ENCODE assay signal across 8 mouse cellular contexts in genomic region chr11:90129793-90130624, GRCm38 (mm10). TPM values are rescaled to one million over a fixed set of nuclear protein-coding genes. Genes with fewer than 3 reads are reported as not detected.
DNase-seq lines count a peak whose midpoint lies in the region; ATAC-seq and TF ChIP-seq lines count a peak whose summit lies in the region.

No protein-coding gene starts in this region.

- ATAC-seq in neural tube, embryonic 15.5 days (ENCODE audit: low FRiP score): peak; percentile 31; the same call in 1 of the 2 replicates
- no peak for ATAC-seq in CD4-positive, CD25-positive, alpha-beta regulatory T cell, adult 4 months

- DNase-seq in testis, postnatal 10 days (ENCODE audit: low spot score): no peak
- peak; percentile 65 for DNase-seq in heart, postnatal 4 days
- peak; percentile 54 for DNase-seq in limb, embryonic 10.5 days (ENCODE audit: low spot score)
- DNase-seq in layer of hippocampus, adult 2 months (ENCODE audit: low spot score in 2 of 2): no peak
- no peak for DNase-seq in cerebellum, adult 8-10 months

- no peak overlapping the region for H3K9ac ChIP-seq in neural tube, embryonic 15.5 days (replicated peaks)

- TF ChIP-seq CTCF in testis, adult 2 months (IDR thresholded peaks at IDR 0.05; ENCODE audit: control insufficient read depth, insufficient read depth, insufficient replicate concordance, low read depth, low read length): no peak
- no peak for TF ChIP-seq CTCF in layer of hippocampus, adult 2 months (conservative IDR thresholded peaks at IDR 0.05)

- no peaks in the 10 kb centered on the region for H3K27me3 ChIP-seq in testis, adult 2 months (ENCODE audit: control insufficient read depth, insufficient read depth, low read length)
- H3K27me3 ChIP-seq in limb, embryonic 10.5 days (ENCODE audit: low read depth, poor library complexity, severe bottlenecking): no peaks in the 10 kb centered on the region
- H3K27me3 ChIP-seq in neural tube, embryonic 15.5 days (replicated peaks): no peaks in the 10 kb centered on the region

- 38% methylated on average over 12 of the region's 12 CpGs for whole genome bisulfite sequencing in limb, embryonic 10.5 days
- 30% methylated on average over 12 of the region's 12 CpGs for WGBS in neural tube, embryonic 15.5 days

- no peaks in the 10 kb centered on the region for H3K36me3 ChIP-seq in testis, adult 2 months (ENCODE audit: control insufficient read depth, insufficient read depth, low read length)
- H3K36me3 ChIP-seq in limb, embryonic 10.5 days: no peaks in the 10 kb centered on the region
- no peaks in the 10 kb centered on the region for H3K36me3 ChIP-seq in neural tube, embryonic 15.5 days

- H3K4me2 ChIP-seq in neural tube, embryonic 15.5 days: peak overlapping the region; percentile 35

- H3K4me3 ChIP-seq in testis, adult 2 months (ENCODE audit: control insufficient read depth, low read depth, low read length): no peak overlapping the region
- peak overlapping the region; percentile 9; the same call in 1 of the 2 replicates for H3K4me3 ChIP-seq in limb, embryonic 10.5 days
- H3K4me3 ChIP-seq in neural tube, embryonic 15.5 days (replicated peaks): no peak overlapping the region
- no peak overlapping the region for H3K4me3 ChIP-seq in layer of hippocampus, adult 2 months

- H3K9me3 ChIP-seq in limb, embryonic 10.5 days (replicated peaks): no peaks in the 10 kb centered on the region
- H3K9me3 ChIP-seq in neural tube, embryonic 15.5 days (replicated peaks): no peaks in the 10 kb centered on the region

- H3K4me1 ChIP-seq in testis, adult 2 months (ENCODE audit: control insufficient read depth, insufficient read depth, low read length): no peaks in the 10 kb centered on the region
- H3K4me1 ChIP-seq in limb, embryonic 10.5 days: peaks cover 15% of the 10 kb centered on the region
- peaks cover 18% of the 10 kb centered on the region for H3K4me1 ChIP-seq in neural tube, embryonic 15.5 days

- H3K27ac ChIP-seq in testis, adult 2 months (ENCODE audit: control insufficient read depth, insufficient read depth, low read depth, low read length): peak overlapping the region; percentile 12; the same call in 1 of the 2 replicates
- H3K27ac ChIP-seq in limb, embryonic 10.5 days: peak overlapping the region; percentile 77
- H3K27ac ChIP-seq in neural tube, embryonic 15.5 days (replicated peaks): peak overlapping the region; percentile 61
- no peak overlapping the region for H3K27ac ChIP-seq in layer of hippocampus, adult 2 months

- no peak for TF ChIP-seq POLR2A in testis, adult 2 months (IDR thresholded peaks at IDR 0.05; ENCODE audit: control insufficient read depth, low read depth, low read length)

RNA-seq across cellular contexts. Expression of gene Gm45716, which starts 57.5 kb away (rescaled TPM):
- polyA plus RNA-seq in testis, adult 2 months (2012; rRNA removed): 0.55 and 0.63 TPM in 2 replicates
- total RNA-seq in heart, postnatal 4 days (2021): 10 to 100 TPM; 26.6 to 30.4 TPM
- polyA plus RNA-seq in limb, embryonic 10.5 days (2016; fragmentation: Nextera tagmentation; extraction: Ambion mirVana): 12.7 and 13.9 TPM in 2 replicates
- 16.9 and 19.2 TPM in 2 replicates for polyA plus RNA-seq in neural tube, embryonic 15.5 days (2015; fragmentation: Nextera tagmentation; extraction: Ambion mirVana)
- total RNA-seq in layer of hippocampus, adult 2 months (2021): 1 to 10 TPM; 6.9 to 8.1 TPM
- polyA plus RNA-seq in CD4-positive, CD25-positive, alpha-beta regulatory T cell, adult 4 months (2017; shearing (Covaris generic)): 1 to 10 TPM; 3.1 to 4.9 TPM

Comparison
In these comparisons a context has a peak if more than half of its experiments do, and no peak if none do; other contexts are left out.
1. DNase-seq: peak in heart, postnatal 4 days (single experiment) and limb, embryonic 10.5 days (single experiment); none in testis, postnatal 10 days (single experiment), layer of hippocampus, adult 2 months (0 of 2) and cerebellum, adult 8-10 months (single experiment).